In genomic region chr13:93427920-93428876, GRCm38 (mm10) we compare ENCODE assay signal across 11 mouse cellular contexts.
DNase-seq lines count a peak whose midpoint lies in the region; ATAC-seq and TF ChIP-seq lines count a peak whose summit lies in the region.
"Had no signal": no experiment of that assay in that cellular context is flagged by ENCODE, and none has a peak within 500 bp of the region (broad histone marks: within the 10 kb centered on the region; RNA-seq: fewer than 3 reads in every experiment).

No protein-coding gene starts in this region.

- H3K9ac ChIP-seq in limb, embryonic 14.5 days (ENCODE audit: low read depth, low read length, severe bottlenecking) = no peak overlapping the region
- H3K9ac ChIP-seq in forebrain, embryonic 14.5 days (ENCODE audit: low read length) = no peak overlapping the region

- no peak for ATAC-seq in limb, embryonic 14.5 days (ENCODE audit: low FRiP score, low read depth)
- ATAC-seq in erythroid progenitor cell, adult 5-6 weeks (replicated peaks; ENCODE audit: low FRiP score, poor library complexity, severe bottlenecking) = peak; percentile 88
- ATAC-seq in megakaryocyte progenitor cell, adult 5-6 weeks (replicated peaks; ENCODE audit: poor library complexity) = peak; percentile 82
- ATAC-seq in forebrain, embryonic 14.5 days = no peak
- ATAC-seq: hindbrain, embryonic 16.5 days had no signal

- H3K36me3 ChIP-seq in limb, embryonic 14.5 days (ENCODE audit: control insufficient read depth, insufficient read depth, low read length) = peaks cover 10% of the 10 kb centered on the region
- peaks cover 14% of the 10 kb centered on the region for H3K36me3 ChIP-seq in limb, embryonic 10.5 days
- H3K36me3 ChIP-seq in forebrain, embryonic 14.5 days (ENCODE audit: control insufficient read depth, insufficient read depth, low read length) = peaks cover 2% of the 10 kb centered on the region; the same call in 1 of the 2 replicates

- WGBS in limb, embryonic 14.5 days = 94% methylated on average over 5 of the region's 5 CpGs
- 95% methylated on average over 5 of the region's 5 CpGs for WGBS in limb, embryonic 10.5 days
- 94% methylated on average over 5 of the region's 5 CpGs for WGBS in forebrain, embryonic 14.5 days

- peak; percentile 11 for DNase-seq in limb, embryonic 14.5 days (ENCODE audit: low spot score)
- DNase-seq in limb, embryonic 10.5 days (ENCODE audit: low spot score) = no peak
- DNase-seq in adipocyte (ENCODE audit: low spot score) = peak; percentile 2
- no peak for DNase-seq in layer of hippocampus, adult 18-20 months (ENCODE audit: low spot score in 2 of 2)
- DNase-seq in B cell, adult 2 months = no peak
- DNase-seq in forebrain, embryonic 14.5 days (ENCODE audit: low spot score) = no peak
- DNase-seq: lung, postnatal 14 days had no signal

- no peak overlapping the region for H3K4me3 ChIP-seq in limb, embryonic 14.5 days (replicated peaks; ENCODE audit: low read length)
- H3K4me3 ChIP-seq in limb, embryonic 10.5 days = no peak overlapping the region
- no peak overlapping the region for H3K4me3 ChIP-seq in forebrain, embryonic 14.5 days (ENCODE audit: low read depth, low read length)
- H3K4me3 ChIP-seq: layer of hippocampus, adult 2 months had no signal

- no peak overlapping the region for H3K27ac ChIP-seq in limb, embryonic 14.5 days (replicated peaks; ENCODE audit: low read depth, low read length)
- no peak overlapping the region for H3K27ac ChIP-seq in limb, embryonic 10.5 days
- H3K27ac ChIP-seq in forebrain, embryonic 14.5 days (ENCODE audit: low read depth, low read length) = no peak overlapping the region
- H3K27ac ChIP-seq: layer of hippocampus, adult 2 months had no signal

- H3K27me3 ChIP-seq in limb, embryonic 14.5 days (ENCODE audit: control insufficient read depth, insufficient read depth, low read length) = no peaks in the 10 kb centered on the region
- no peaks in the 10 kb centered on the region for H3K27me3 ChIP-seq in limb, embryonic 10.5 days (ENCODE audit: low read depth, poor library complexity, severe bottlenecking)
- no peaks in the 10 kb centered on the region for H3K27me3 ChIP-seq in forebrain, embryonic 14.5 days (replicated peaks; ENCODE audit: control insufficient read depth, insufficient read depth, low read length)

- no peaks in the 10 kb centered on the region for H3K9me3 ChIP-seq in limb, embryonic 14.5 days (ENCODE audit: control insufficient read depth, low read length)
- no peaks in the 10 kb centered on the region for H3K9me3 ChIP-seq in limb, embryonic 10.5 days (replicated peaks)
- no peaks in the 10 kb centered on the region for H3K9me3 ChIP-seq in forebrain, embryonic 14.5 days (replicated peaks; ENCODE audit: control insufficient read depth, low read length)

- no peak for TF ChIP-seq POLR2A in limb, embryonic 14.5 days (IDR thresholded peaks at IDR 0.05; ENCODE audit: borderline replicate concordance, extremely low read depth, insufficient read depth, insufficient read length)

- H3K4me1 ChIP-seq in limb, embryonic 14.5 days (ENCODE audit: control insufficient read depth, insufficient read depth, low read length) = no peaks in the 10 kb centered on the region
- H3K4me1 ChIP-seq in limb, embryonic 10.5 days = 0 out of 2 replicates have a peak, but pooled peaks cover 3% of the 10 kb centered on the region
- no peaks in the 10 kb centered on the region for H3K4me1 ChIP-seq in forebrain, embryonic 14.5 days (ENCODE audit: control insufficient read depth, insufficient read depth, low read length)

- H3K4me2 ChIP-seq in limb, embryonic 14.5 days (replicated peaks; ENCODE audit: low read depth, low read length, severe bottlenecking) = no peak overlapping the region
- no peak overlapping the region for H3K4me2 ChIP-seq in forebrain, embryonic 14.5 days (ENCODE audit: low read length)

Comparison
In these comparisons a context has a peak if more than half of its experiments do, and no peak if none do; other contexts are left out.
1. DNase-seq: peak in limb, embryonic 14.5 days (single experiment) and adipocyte (single experiment); none in limb, embryonic 10.5 days (single experiment), layer of hippocampus, adult 18-20 months (0 of 2), B cell, adult 2 months (0 of 2) and forebrain, embryonic 14.5 days (single experiment).
2. ATAC-seq: peak in erythroid progenitor cell, adult 5-6 weeks (single experiment) and megakaryocyte progenitor cell, adult 5-6 weeks (single experiment); none in limb, embryonic 14.5 days (single experiment) and forebrain, embryonic 14.5 days (single experiment).